Mouse (Mus musculus): ENCODE data around the gene Tspan13. TPM values are rescaled to one million over a fixed set of nuclear protein-coding genes. Genes with fewer than 3 reads are reported as not detected.

Gene Tspan13
- polyA plus RNA-seq (2012; rRNA removed), result 23.7 and 29.7 TPM in 2 replicates

GRCm38 (mm10) chr12:36042348-36042778 is at the start of gene Tspan13:
Gene Tspan13 (minus strand): TSS chr12:36042500.
- no peaks in the 10 kb centered on the region; the same call in 1 of the 2 replicates for H3K4me1 ChIP-seq (ENCODE audit: control insufficient read depth, insufficient read depth, low read length)
- H3K27ac ChIP-seq (ENCODE audit: insufficient read depth, low read depth, low read length), result 0 out of 2 replicates have a peak within 1 kb of the TSS, but pooled peaks have one; percentile 26
- 1% methylated on average over 35 of the region's 35 CpGs for WGBS
- TF ChIP-seq POLR2A (IDR thresholded peaks at IDR 0.05; ENCODE audit: low read depth, low read length) (no peak), CTCF (conservative IDR thresholded peaks at IDR 0.05; ENCODE audit: insufficient read depth, insufficient read length, low read depth, low read length) (no peak)
- peak within 1 kb of the TSS; percentile 71 for H3K4me3 ChIP-seq (ENCODE audit: insufficient read depth, low read depth, low read length)
- no peaks in the 10 kb centered on the region for H3K27me3 ChIP-seq (replicated peaks; ENCODE audit: control insufficient read depth, insufficient read depth, low read length)
- peak; percentile 93 for DNase-seq
- H3K36me3 ChIP-seq (ENCODE audit: control insufficient read depth, insufficient read depth, low read length), result no peaks in the 10 kb centered on the region

DNA sequence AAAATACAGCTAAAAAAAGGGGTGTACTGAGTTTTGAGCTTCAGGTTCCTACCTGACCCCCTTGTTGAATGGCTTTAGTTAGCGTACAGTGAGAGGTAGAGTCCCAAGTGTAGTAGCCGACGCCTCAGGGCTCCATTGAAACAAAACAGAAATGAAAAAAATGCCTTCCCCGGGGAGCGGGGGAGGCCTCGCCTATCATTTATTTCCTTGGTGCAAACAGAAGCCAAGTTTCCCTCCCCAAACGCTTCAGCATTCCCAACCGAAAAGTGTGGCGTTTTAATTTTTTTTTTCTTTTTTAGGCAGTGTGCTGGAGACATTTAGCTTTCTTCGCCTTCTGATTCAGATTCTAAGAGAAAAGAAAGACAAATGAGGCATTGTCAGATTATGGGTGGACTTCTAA is 49.7 kb upstream of the Tspan13 start:
- TF ChIP-seq CTCF (conservative IDR thresholded peaks at IDR 0.05; ENCODE audit: insufficient read depth, insufficient read length, low read depth, low read length) (no peak), POLR2A (IDR thresholded peaks at IDR 0.05; ENCODE audit: low read depth, low read length) (no peak)

DNA sequence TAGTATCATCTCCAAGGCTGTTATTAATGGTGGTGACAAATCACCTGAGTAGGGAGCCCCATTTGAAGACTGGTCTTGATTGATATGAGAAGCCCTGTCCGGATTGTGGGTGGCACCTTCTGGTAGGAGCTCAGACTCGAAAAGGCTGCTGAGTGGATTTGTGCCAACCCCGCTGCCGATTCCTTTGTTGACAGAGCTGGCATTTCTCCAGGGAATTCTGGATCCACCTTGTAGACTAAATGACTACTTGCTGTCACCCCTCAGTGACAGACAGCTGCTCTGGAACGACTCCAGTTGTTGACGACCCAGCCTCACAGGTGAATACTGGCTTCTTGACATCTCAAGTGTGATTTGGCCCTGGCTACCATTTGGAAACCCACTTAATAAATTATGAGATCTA is 46.9 kb upstream of the Tspan13 start:
- DNase-seq, result peak; percentile 10
- H3K36me3 ChIP-seq (ENCODE audit: control insufficient read depth, insufficient read depth, low read length), result peaks cover 2% of the 10 kb centered on the region
- no peak for TF ChIP-seq POLR2A (IDR thresholded peaks at IDR 0.05; ENCODE audit: low read depth, low read length)
- TF ChIP-seq CTCF (conservative IDR thresholded peaks at IDR 0.05; ENCODE audit: insufficient read depth, insufficient read length, low read depth, low read length), result no peak
- no peaks in the 10 kb centered on the region for H3K27me3 ChIP-seq (replicated peaks; ENCODE audit: control insufficient read depth, insufficient read depth, low read length)
- H3K27ac ChIP-seq (ENCODE audit: insufficient read depth, low read depth, low read length), result no peak overlapping the region
- WGBS, result 58% methylated on average over 6 of the region's 6 CpGs
- no peaks in the 10 kb centered on the region for H3K4me1 ChIP-seq (ENCODE audit: control insufficient read depth, insufficient read depth, low read length)
- no peak overlapping the region for H3K4me3 ChIP-seq (ENCODE audit: insufficient read depth, low read depth, low read length)

More for the DNA sequence above, 49.7 kb upstream of the Tspan13 start:
- Histone ChIP-seq H3K36me3 (ENCODE audit: control insufficient read depth, insufficient read depth, low read length) (peaks cover 2% of the 10 kb centered on the region), H3K4me3 (ENCODE audit: insufficient read depth, low read depth, low read length) (no peak overlapping the region), H3K4me1 (ENCODE audit: control insufficient read depth, insufficient read depth, low read length) (no peaks in the 10 kb centered on the region), H3K27me3 (replicated peaks; ENCODE audit: control insufficient read depth, insufficient read depth, low read length) (no peaks in the 10 kb centered on the region), H3K27ac (ENCODE audit: insufficient read depth, low read depth, low read length) (no peak overlapping the region)
- WGBS, result 95% methylated on average over 10 of the region's 10 CpGs
- no peak for DNase-seq

GRCm38 (mm10) chr12:36088804-36089203 is 46.5 kb upstream of the Tspan13 start:
- Histone ChIP-seq H3K4me3 (ENCODE audit: insufficient read depth, low read depth, low read length) (no peak overlapping the region), H3K27ac (ENCODE audit: insufficient read depth, low read depth, low read length) (no peak overlapping the region), H3K4me1 (ENCODE audit: control insufficient read depth, insufficient read depth, low read length) (no peaks in the 10 kb centered on the region), H3K27me3 (replicated peaks; ENCODE audit: control insufficient read depth, insufficient read depth, low read length) (no peaks in the 10 kb centered on the region), H3K36me3 (ENCODE audit: control insufficient read depth, insufficient read depth, low read length) (peaks cover 2% of the 10 kb centered on the region)
- TF ChIP-seq POLR2A (IDR thresholded peaks at IDR 0.05; ENCODE audit: low read depth, low read length), result no peak
- TF ChIP-seq CTCF (conservative IDR thresholded peaks at IDR 0.05; ENCODE audit: insufficient read depth, insufficient read length, low read depth, low read length), result no peak
- 97% methylated on average over 1 of the region's 1 CpGs for WGBS
- no peak for DNase-seq

DNA sequence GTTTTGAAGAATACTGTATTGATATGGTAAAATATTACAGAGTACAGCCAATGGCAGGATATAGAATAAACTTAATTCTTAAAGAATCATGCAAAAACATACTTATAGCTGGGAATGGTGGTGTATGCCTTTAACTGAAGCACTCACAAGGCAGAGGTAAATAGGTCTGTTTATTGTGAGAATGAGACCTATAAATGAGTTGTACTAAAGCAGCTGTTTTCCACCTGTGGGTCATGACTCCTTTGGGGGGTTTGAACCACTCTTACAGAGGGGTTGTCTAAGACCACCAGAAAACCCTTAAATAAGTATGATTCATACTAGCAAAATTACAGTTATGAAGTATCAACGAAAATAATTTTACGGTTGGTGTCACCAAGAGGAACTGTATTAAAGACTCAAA is 43.1 kb upstream of the Tspan13 start:
- Histone ChIP-seq H3K4me3 (ENCODE audit: insufficient read depth, low read depth, low read length) (no peak overlapping the region), H3K36me3 (ENCODE audit: control insufficient read depth, insufficient read depth, low read length) (no peaks in the 10 kb centered on the region), H3K27ac (ENCODE audit: insufficient read depth, low read depth, low read length) (no peak overlapping the region), H3K27me3 (replicated peaks; ENCODE audit: control insufficient read depth, insufficient read depth, low read length) (no peaks in the 10 kb centered on the region), H3K4me1 (ENCODE audit: control insufficient read depth, insufficient read depth, low read length) (no peaks in the 10 kb centered on the region)
- 93% methylated on average over 2 of the region's 2 CpGs for WGBS
- DNase-seq, result no peak
- TF ChIP-seq CTCF (conservative IDR thresholded peaks at IDR 0.05; ENCODE audit: insufficient read depth, insufficient read length, low read depth, low read length) (no peak), POLR2A (IDR thresholded peaks at IDR 0.05; ENCODE audit: low read depth, low read length) (no peak)

GRCm38 (mm10) chr12:36078101-36078899 is 36.0 kb upstream of the Tspan13 start:
- no peaks in the 10 kb centered on the region for H3K4me1 ChIP-seq (ENCODE audit: control insufficient read depth, insufficient read depth, low read length)
- no peak overlapping the region for H3K27ac ChIP-seq (ENCODE audit: insufficient read depth, low read depth, low read length)
- H3K27me3 ChIP-seq (replicated peaks; ENCODE audit: control insufficient read depth, insufficient read depth, low read length), result no peaks in the 10 kb centered on the region
- no peaks in the 10 kb centered on the region for H3K36me3 ChIP-seq (ENCODE audit: control insufficient read depth, insufficient read depth, low read length)
- H3K4me3 ChIP-seq (ENCODE audit: insufficient read depth, low read depth, low read length), result no peak overlapping the region
- 67% methylated on average over 4 of the region's 4 CpGs for whole genome bisulfite sequencing
- TF ChIP-seq POLR2A (IDR thresholded peaks at IDR 0.05; ENCODE audit: low read depth, low read length), result no peak
- no peak for TF ChIP-seq CTCF (conservative IDR thresholded peaks at IDR 0.05; ENCODE audit: insufficient read depth, insufficient read length, low read depth, low read length)
- no peak for DNase-seq

DNA sequence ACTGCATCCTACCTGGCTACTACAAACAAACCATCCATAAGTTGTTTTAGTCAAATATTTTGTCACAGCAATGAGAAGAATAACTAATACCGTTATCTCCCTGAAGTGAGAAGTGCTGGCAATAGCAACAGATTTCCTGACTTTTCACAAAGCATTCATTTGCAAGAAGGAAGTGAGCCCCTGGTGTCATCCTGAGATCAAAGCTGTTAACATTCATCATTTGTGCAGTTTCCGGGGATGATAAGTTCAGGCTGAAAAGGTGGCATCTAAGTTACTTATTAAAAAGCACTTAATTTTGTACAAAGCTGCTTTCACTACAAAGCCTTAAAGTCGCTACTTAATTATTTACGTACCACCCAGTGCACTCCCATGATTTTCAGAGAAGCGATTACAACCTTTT is 30.6 kb upstream of the Tspan13 start:
- TF ChIP-seq POLR2A (IDR thresholded peaks at IDR 0.05; ENCODE audit: low read depth, low read length) (no peak), CTCF (conservative IDR thresholded peaks at IDR 0.05; ENCODE audit: insufficient read depth, insufficient read length, low read depth, low read length) (no peak)
- 29% methylated on average over 5 of the region's 5 CpGs for whole genome bisulfite sequencing
- no peak overlapping the region for H3K4me3 ChIP-seq (ENCODE audit: insufficient read depth, low read depth, low read length)
- H3K27ac ChIP-seq (ENCODE audit: insufficient read depth, low read depth, low read length), result no peak overlapping the region
- no peaks in the 10 kb centered on the region for H3K4me1 ChIP-seq (ENCODE audit: control insufficient read depth, insufficient read depth, low read length)
- DNase-seq, result peak; percentile 15
- H3K27me3 ChIP-seq (replicated peaks; ENCODE audit: control insufficient read depth, insufficient read depth, low read length), result no peaks in the 10 kb centered on the region
- no peaks in the 10 kb centered on the region for H3K36me3 ChIP-seq (ENCODE audit: control insufficient read depth, insufficient read depth, low read length)
